Mouse (Mus musculus): Measurements from ENCODE around the gene Scfd2. TPM values are rescaled to one million over a fixed set of nuclear protein-coding genes. Genes with fewer than 3 reads are reported as not detected.

Scfd2 gene
- total RNA-seq, 2 experiments from 2014 or later: 23.6 to 27.6 TPM

DNA sequence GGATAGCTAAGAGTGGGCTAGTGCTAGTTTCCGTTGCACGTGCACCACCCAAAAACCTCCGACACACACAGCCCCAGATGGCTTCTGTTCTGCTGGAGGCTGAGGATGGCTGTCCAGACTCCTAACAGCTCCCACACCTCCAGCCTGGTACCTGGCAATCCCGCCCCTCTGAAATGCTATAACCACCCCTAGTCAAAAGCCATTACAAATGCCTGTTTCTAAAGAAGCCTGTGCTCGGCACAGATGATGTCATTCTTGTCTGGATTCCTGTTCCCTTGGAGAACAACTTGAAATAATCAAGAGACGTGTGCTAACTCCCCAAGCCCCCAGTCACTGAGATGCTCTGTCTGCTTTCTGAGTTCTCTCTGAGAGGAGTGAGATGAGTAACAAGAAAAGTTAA lies 143.5 kb downstream of the Scfd2 start:
- no peak overlapping the region for H3K27ac ChIP-seq
- no peak for TF ChIP-seq CTCF (conservative IDR thresholded peaks at IDR 0.05)

DNA sequence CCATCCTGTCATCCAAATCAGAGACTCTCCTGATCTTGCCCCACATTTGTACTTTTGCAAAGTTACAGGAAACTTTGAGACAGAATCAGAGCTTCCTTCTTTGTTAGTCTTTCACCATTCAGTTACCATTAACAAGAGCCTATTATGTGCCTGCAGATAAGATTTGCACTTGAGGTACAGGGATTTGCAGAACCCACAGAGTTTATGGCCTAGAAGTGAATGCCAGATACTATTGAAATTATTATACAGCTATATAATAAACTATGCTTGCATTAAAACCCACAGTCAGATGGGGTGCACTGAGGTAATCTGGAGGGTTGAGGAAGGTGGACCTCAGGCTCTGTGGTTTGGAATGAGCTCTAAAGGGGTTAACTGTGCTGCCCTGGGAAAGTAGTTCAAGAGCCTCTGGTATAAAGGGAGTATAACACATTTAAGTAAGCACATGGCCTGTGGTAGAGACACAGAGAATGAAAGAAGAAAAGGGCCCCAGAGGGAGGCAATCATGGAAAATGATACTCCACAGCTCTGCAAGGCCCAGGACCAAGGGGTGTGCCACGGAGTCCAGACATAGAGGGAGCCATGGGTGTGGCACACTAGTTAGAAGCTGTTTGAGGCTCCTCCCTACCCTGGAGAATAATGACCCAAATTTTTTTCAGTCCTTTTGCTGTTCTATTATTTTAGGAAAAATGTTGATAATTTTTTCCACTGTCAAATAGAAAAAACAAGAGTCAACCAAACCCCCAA lies 144.2 kb downstream of the Scfd2 start:
- DNase-seq (ENCODE audit: low spot score in 2 of 2): no peak
- no peak for TF ChIP-seq CTCF (conservative IDR thresholded peaks at IDR 0.05)
- Histone ChIP-seq H3K4me3 (no peak overlapping the region), H3K27ac (no peak overlapping the region)

More for the DNA sequence above, 143.5 kb downstream of the Scfd2 start:
- H3K4me3 ChIP-seq: no peak overlapping the region
- no peak for DNase-seq (ENCODE audit: low spot score in 2 of 2)

DNA sequence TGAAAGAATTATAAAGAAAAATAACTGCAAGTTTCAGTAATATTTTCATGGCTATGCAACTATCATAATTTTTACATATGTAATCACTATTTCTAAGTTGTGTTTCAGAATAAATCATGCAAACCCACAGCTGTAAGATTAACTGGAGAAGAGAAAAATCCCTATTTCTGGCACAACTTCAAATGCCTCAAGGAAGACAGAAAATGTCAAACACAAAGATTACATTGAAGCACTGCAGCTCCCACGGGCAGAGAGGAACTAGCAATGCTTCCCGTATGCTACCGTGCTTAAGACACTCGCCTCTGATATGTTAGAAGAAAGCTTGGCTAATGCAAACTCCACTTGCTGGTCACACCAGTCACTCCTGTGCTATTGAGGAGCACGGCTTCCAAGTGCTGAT lies 151.5 kb downstream of the Scfd2 start:
- H3K27ac ChIP-seq: no peak overlapping the region
- no peak for TF ChIP-seq CTCF (conservative IDR thresholded peaks at IDR 0.05)
- DNase-seq (ENCODE audit: low spot score in 2 of 2): no peak
- H3K4me3 ChIP-seq: no peak overlapping the region

DNA sequence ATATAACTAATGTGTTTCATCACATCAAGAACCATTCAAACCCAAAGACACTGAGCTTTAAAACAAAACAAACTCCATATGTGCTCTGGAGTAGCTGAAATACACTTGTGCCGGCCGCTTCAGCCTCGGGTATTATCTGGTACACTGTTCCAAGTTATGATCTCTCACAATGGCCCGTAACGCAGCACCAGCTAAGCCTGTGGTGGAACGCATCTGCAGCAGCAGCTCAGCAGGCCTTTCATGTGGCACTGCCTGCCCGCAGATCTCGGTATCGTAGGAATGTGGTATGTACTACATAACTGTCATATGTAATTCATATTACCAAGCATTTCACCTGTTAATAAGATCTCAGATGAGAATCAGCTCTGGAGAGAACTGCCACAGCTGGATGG lies 164.9 kb downstream of the Scfd2 start:
- Histone ChIP-seq H3K4me3 (no peak overlapping the region), H3K27ac (no peak overlapping the region)
- no peak for TF ChIP-seq CTCF (conservative IDR thresholded peaks at IDR 0.05)
- no peak for DNase-seq (ENCODE audit: low spot score in 2 of 2)

DNA sequence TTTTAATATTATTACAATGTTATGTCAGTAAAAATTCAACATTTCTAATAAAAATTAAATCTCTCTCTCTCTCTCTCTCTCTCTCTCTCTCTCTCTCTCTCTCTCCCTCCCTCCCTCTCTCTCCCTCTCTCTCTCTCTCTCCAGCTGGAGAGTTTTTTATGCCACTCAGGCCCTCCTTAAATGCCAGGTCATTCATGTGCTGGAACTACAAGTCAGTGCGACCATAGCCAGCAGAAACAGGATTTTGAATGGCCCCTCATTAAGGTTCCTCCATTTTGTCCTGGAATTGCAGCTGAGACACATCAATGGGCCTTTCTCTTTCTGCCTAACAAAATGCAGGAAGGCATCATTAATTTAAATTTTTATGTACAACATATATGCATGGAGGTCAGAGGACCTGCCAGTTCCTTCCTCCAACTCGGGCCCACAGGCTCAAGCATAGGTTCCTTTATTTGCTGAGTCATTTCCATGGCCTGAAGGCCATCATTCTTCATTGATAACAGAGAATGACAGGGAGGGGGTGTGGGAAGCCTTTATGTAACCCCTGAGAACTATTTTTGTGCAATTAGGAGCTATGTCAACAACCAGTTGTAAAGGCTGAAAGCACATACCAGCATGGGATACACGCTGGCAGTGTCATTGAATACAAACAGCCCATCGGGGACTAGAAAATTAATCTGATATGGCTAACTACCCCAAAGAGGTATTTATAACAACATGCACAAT lies 165.4 kb downstream of the Scfd2 start:
- H3K4me3 ChIP-seq: no peak overlapping the region
- TF ChIP-seq CTCF (conservative IDR thresholded peaks at IDR 0.05): no peak
- DNase-seq (ENCODE audit: low spot score in 2 of 2): no peak

DNA sequence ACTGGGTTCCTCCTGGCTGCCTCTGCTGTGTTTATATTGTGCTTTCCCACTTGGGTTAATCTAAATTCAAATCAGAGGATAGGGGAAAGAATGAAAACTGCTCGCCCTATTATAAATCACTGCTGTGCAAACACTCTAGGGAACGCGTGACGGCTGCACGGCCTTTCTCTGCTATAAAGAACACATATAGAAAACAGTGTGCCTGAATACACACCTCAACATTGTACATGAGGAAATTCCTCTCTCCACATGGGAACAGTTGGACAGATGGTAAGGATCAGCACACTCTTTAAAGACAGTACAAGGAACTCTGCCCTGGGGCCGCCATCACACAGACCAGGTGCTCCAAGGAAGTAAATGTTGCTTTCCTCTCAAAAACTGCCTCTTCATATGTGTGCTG lies 166.2 kb downstream of the Scfd2 start:
- no peak for DNase-seq (ENCODE audit: low spot score in 2 of 2)
- no peak for TF ChIP-seq CTCF (conservative IDR thresholded peaks at IDR 0.05)
- H3K4me3 ChIP-seq: no peak overlapping the region

More for the DNA sequence above, 165.4 kb downstream of the Scfd2 start:
- H3K27ac ChIP-seq: no peak overlapping the region

DNA sequence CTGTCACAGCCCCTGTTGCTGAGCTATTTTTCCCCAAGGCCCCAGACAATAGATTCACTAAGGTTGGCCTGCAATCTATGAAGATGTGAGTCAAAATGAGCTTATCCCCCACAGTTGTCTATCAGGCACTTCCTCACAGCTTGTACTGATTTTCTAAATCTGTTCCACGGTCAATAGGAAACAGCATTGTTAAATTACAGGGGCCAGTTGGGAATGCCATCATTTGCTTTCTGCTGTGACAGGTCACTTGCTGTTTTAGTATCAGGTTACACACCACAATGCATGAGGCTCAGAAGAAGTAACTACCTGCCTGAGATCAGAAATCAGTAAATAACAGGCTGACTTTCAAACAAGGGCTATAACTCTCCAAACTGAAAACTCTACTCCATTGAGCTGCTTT lies 168.3 kb downstream of the Scfd2 start:
- TF ChIP-seq CTCF (conservative IDR thresholded peaks at IDR 0.05): no peak
- Histone ChIP-seq H3K27ac (no peak overlapping the region), H3K4me3 (no peak overlapping the region)
- DNase-seq (ENCODE audit: low spot score in 2 of 2): no peak

More for the DNA sequence above, 166.2 kb downstream of the Scfd2 start:
- no peak overlapping the region for H3K27ac ChIP-seq

DNA sequence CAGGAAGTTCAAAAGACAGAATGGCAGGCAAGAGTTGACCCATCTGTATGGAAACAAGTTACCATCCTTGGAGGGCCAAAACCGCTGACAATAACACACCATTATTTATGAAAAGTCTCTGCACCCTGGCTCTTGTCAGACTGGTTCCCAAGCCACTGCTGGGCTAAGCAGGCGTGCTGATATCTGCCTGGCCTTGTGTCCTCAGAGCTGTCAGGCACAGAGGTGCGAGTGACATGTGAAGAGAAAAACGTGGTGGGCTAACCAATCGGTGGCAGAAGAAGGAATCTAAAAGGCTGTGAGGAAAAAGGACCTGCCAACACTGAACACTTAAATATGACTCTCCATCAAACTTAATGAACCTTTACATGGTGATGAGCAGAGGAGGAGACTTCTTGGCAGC lies 170.0 kb downstream of the Scfd2 start:
- TF ChIP-seq CTCF (conservative IDR thresholded peaks at IDR 0.05): no peak
- no peak overlapping the region for H3K27ac ChIP-seq
- H3K4me3 ChIP-seq: no peak overlapping the region
- no peak for DNase-seq (ENCODE audit: low spot score in 2 of 2)

DNA sequence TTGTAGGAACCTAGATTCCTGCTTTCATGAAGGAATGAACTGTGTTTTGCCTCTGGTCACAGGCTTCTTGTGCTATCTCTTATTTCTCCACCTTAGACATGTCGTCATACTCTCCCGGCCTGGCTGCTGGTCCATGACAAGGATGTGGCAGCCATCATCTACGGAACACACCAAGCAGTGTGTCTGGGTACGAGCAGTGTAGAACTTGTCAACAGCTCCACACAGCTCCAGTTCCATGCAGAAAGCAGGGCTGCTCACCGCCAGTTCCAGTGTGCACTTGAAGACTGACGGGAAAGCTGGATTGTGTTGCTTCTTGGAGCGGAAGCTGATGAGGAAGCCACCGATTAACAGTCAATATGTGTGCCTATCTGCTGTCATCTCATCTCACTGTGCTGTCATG lies 173.5 kb downstream of the Scfd2 start:
- TF ChIP-seq CTCF (conservative IDR thresholded peaks at IDR 0.05): no peak
- no peak overlapping the region for H3K4me3 ChIP-seq

DNA sequence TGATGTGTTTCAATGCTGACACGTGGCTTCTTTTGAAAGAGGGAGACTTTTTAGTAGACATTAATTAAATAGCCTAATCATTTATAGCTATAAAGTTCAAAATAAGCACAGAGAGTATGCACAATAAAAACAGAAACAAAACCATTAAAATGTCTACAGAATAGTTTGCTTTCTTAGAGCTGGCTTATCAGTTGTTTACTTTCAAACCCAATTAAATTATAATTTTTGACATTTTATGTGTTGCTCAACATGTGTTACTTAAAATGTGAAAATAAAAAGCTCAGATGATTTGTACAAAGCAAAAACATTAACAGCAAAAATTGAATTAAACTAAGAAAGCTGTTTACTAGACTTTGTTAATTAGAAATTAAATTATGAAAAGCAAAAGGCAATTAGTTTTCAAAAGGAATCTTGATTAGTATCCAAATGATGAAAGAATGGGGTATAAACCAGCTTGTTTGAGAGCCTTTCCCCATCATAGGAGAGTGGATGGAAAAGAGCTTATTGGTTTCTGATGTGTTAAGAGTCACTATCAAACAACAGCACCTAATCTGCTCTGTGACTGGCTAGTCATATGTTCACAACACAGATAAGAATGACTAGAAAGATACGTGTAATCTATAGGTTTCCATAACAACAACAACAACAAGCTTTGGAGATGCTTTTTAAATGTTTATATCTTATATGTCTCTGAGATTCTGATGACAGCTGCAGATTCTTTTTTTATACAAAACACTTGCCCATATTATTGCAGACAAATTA lies 176.0 kb downstream of the Scfd2 start:
- Histone ChIP-seq H3K27ac (no peak overlapping the region), H3K4me3 (no peak overlapping the region)
- DNase-seq (ENCODE audit: low spot score in 2 of 2): no peak
- TF ChIP-seq CTCF (conservative IDR thresholded peaks at IDR 0.05): no peak

More for the DNA sequence above, 173.5 kb downstream of the Scfd2 start:
- no peak for DNase-seq (ENCODE audit: low spot score in 2 of 2)
- H3K27ac ChIP-seq: no peak overlapping the region

DNA sequence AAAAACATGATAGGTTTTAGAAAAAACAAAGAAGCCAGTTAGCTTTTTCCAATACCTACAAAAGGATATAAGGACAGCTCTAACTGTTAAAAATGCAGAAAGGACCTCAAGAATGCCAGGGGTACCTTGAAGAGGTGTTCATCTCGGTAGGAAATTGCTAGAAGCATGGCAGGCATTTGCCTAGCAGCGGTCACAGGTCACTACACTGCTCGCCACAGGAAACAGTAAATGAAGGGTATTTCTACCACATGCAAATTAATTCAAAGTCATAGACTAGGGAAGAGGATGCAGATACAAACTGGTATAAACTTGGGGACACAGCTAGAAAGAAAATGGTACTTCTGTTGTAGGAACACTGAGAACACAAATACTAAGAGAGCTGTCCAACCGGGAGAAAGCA lies 180.7 kb downstream of the Scfd2 start:
- Histone ChIP-seq H3K27ac (no peak overlapping the region), H3K4me3 (no peak overlapping the region)
- no peak for TF ChIP-seq CTCF (conservative IDR thresholded peaks at IDR 0.05)
- no peak for DNase-seq (ENCODE audit: low spot score in 2 of 2)

DNA sequence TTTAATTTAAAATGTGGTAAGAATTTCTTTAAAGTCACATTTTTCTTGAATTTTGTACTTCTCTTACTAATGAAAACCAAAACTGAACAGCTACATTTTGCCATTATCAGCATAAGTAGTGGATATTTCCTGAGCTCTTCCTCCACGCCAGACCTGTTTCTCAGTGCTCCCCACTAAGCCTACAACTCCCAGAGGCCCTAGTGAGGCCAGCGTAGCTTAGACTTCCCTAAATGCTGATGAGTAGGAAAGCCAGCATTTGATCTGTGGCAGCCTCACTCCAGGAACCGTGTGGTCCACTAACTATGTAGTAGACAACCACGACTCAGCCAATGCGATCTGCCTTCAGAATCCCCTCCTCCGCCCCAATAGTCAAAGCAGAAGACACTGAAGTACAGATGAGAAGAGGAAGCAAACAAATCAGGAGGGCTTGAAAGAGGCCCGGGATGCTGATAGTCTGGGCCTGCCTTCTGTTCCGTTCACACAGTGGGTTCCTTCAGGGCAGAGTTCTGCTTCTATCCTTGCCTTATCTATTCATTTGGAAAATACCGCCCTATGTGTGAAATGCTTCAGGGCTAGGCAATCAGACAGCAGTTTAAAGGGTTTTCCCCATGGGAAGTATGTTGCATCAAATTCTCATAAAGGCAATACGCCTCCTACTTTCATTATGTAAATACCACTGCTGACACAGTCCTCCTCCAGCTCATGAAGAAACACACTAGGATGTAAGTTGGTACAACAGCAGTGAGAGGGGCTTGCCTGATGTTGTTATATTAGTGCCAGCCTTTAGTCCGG lies 183.3 kb downstream of the Scfd2 start:
- H3K4me3 ChIP-seq: no peak overlapping the region
- TF ChIP-seq CTCF (conservative IDR thresholded peaks at IDR 0.05): no peak
- no peak overlapping the region for H3K27ac ChIP-seq
- DNase-seq (ENCODE audit: low spot score in 2 of 2): no peak

Data from layer of hippocampus, adult 2 months (tissue).